Mouse (Mus musculus): ENCODE measurements around the gene Slc2a8.

Slc2a8 gene

DNA sequence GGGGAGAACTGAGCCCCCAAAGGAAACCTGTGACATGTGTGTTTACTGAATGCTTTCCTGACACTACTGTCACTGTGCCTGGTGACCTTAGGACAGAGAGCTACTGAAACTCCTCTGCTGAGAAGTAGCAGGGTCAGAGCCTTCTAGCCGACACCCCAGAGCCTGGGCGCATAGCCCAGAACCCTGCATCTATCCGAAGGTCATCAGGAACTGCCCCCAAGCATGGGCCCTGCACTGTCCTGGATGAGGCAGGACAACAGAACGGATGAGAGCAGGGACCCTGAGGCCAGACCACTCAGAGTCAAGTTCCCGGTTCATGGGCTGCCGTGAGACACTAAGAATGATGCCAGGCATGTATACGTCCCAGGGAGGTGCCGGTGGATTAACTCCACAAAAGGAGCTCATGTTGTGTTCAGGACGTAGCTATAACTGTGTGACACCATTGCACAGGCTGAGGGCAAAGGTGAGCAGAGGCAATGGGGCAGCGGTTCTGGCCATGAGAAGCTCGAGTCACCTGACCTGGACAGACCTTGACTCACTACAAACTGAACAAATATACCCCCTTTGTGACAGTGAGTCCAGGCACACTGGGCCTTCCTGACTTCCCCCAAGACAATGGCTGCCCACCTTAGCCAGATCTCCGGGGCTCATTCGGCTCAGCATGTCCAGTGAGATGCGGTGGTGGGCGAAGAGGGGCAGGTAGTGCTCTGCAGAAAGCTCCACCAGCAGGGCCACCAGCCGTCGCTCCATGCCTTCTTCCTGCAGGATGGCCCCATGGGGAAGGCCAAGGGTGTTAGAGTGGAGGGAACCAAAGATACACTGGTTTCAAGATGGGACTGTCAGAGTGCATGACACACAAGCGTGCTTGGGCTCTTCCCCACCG is 52.7 kb downstream of the Slc2a8 start:
- DNase-seq (ENCODE audit: low spot score in 2 of 2): no peak

DNA sequence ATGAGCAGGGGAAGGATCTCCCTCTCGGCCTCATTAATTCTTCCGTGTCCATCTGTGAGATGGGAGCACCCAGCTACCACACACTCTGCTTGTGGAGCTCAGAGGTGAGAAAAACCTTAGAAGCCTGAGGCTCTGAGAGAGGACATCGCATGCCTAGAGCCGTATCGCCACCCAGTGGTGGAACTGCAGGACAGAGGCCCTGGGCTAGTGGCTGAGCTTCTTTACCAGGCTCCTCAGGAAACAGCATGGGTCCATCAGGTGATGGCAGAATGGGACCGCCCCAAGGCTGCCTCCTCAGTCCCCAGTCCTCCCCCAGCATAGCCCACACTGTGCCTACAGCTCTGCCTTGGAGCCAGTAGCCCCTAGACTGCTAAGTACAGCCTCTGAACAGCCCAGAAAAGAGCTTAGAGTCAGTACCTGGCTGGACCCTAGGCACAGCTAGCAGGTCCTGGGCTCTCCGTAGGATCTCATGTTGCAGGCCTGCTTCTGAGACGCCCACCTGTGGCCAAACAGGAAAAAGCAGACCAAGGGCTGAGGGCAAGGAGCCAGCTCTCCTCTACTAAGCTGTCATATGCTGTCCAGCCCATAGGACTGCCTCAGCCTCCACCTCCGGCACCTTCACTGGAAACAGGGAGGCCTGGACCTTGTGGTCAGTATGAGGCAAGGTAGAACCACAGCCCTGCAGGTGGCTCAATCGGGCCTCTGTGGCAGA is 53.5 kb downstream of the Slc2a8 start:
- peak; percentile 79 to 85 for DNase-seq (ENCODE audit: low spot score in 2 of 2)

DNA sequence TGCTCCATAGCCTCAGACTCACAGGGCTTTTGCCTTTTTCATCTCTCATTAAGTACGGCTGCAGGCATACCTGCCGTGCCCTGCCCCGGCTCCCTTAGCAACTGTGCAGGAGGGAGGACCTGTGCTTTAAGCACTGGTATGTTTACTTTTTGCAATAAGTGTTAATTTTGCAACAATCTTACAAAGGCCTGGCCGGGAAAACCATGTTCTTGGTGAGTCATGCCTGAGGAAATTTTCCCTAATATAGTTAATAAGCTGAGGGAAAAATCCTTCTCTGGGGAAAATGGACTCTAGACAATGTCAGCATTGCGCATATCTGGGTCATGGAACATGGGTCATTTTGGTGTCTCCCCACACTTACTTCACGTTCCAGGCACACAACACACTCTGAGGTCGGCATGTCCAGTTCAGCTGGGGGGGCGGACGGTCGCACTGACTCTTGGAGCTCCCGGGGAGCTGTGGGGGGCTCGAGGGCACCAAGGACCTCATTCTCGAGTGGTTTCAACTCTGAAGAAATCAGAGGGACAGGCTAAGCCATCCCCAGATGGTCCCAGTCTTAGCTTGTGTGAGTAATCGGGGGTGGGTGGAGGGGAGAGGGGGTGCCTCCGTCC is 54.2 kb downstream of the Slc2a8 start:
- no peak for DNase-seq (ENCODE audit: low spot score in 2 of 2)

DNA sequence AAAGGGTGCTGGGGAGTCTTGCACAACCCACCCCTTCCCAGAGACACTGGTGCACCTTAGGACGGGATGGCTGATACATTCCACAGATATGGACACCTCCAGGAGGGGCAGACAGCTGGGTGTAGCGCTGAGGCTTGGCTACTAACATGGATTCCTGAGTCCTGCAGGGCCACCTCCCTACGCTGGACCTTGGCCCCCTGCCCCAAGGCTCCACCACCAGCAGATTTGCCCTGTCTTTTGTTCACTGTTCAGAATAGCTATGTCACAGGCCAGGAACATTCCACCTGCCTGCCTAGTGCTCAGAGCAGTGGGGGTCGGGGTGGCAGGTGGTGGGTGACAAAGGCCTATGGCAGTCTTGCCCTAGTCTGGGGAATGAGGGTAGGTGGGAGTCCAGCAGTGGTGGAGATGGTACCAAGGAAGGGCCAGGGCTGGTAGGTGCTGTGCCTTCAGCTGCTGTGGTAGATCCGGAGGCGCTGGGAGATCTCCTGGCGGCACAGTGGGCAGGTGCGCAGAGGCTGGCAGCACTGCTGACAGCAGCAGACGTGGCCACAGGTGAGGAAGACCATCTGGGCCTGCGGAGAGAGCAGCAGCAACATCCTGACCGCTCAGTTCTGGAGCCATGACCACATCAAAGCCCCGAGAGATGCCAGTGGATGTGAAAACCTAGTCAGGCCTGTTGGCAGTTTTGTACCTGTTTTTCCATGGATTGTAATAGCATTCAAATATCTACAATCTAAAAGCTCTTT is 55.4 kb downstream of the Slc2a8 start:
- DNase-seq (ENCODE audit: low spot score in 2 of 2): no peak

DNA sequence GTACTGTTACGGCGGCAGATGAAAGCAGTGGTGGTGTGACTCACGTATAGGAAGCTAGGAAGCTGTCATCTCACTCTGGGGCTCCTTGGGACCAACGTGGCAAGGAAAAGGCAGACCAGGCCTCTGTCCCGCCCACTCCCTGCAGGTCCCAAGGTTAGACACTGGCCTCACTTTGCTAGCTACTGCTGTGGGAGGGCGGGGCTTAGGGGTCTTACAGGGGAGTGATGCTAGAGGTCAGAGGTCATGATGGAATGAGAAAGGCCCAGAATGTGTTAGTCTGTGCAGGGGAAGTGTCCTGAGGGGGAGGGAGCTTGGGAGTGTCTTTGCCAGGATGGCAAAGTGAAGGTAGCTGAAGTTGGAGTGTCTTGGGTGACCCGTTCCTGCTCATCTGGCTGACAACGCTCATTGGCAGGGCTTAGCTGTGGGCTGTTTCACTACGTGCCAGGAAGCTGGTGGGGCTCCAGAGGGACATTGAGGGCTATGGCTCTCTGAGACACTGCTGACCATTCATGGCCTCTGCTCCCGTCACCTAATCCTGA is 57.5 kb downstream of the Slc2a8 start:
- DNase-seq (ENCODE audit: low spot score in 2 of 2): no peak

DNA sequence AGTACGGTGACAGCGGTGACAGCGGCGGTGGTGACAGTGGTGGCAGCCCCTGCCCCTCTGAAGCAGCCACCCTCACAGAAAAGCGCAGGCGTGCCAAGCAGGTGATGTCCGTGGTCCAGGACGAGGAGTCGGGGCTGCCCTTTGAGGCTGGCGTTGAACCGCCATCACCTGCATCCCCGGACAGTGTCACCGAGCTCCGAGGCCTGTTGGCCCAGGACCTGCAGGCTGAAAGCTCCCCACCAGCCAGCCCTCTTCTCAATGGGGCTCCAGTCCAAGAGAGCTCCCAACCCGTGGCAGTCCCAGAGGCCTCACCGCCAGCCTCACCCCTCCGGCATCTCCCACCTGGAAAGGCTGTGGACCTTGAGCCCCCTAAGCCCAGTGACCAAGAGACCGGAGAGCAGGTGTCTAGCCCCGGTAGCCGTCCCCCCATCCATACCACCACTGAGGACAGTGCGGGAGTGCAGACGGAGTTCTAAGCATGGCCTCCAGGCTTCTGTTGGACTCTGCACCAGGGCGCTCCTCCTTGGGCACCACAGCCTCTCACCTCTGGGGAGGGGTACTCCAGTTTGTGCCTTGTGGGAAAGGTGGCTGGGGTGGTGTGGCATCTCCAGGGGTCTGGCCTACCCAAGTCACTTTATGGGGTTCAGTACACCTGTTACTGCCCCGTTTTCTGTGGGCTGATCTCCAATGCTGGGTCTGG is 58.2 kb downstream of the Slc2a8 start:
- no peak for DNase-seq (ENCODE audit: low spot score in 2 of 2)
